Mouse (Mus musculus) embryonic facial prominence, embryonic 12.5 days (tissue): ENCODE data around the gene St7. TPM values are rescaled to one million over a fixed set of nuclear protein-coding genes. Genes with fewer than 3 reads are reported as not detected.
"Not testable (repeated sequence)": the region's sequence is repeated elsewhere in the genome, so short reads cannot be mapped to it uniquely, and the experiment has no call there.

Experiments
- ATAC-seq: fragments of 200-750 bp; cut with Nextera tagmentation; 2 replicates; pipeline ENCODE4 v1.8.0; 2017; ENCODE audit not compliant: insufficient number of reproducible peaks, insufficient read depth, low FRiP score, low TSS enrichment
- H3K27ac ChIP-seq: fragments of 300-500 bp; sonication (generic); 2 replicates; pipeline ENCODE4 v1.5.1; 2016; ENCODE audit warnings: mild to moderate bottlenecking
- H3K27me3 ChIP-seq: fragments of 300-500 bp; sonication (generic); 2 replicates; pipeline ENCODE4 v1.6.1; 2016; ENCODE audit warnings: mild to moderate bottlenecking, moderate library complexity
- H3K36me3 ChIP-seq: fragments of 300-500 bp; sonication (generic); 2 replicates; pipeline ENCODE4 v1.6.1; 2016; ENCODE audit warnings: mild to moderate bottlenecking
- H3K4me1 ChIP-seq: fragments of 300-500 bp; sonication (generic); 2 replicates; pipeline ENCODE4 v1.6.1; 2016
- H3K4me2 ChIP-seq: fragments of 300-500 bp; sonication (generic); replicated peaks from 2 replicates; pipeline ENCODE4 v1.6.1; 2016; ENCODE audit warnings: mild to moderate bottlenecking, moderate library complexity
- H3K4me3 ChIP-seq: fragments of 300-500 bp; sonication (generic); 2 replicates; pipeline ENCODE4 v1.5.1; 2016; ENCODE audit warnings: mild to moderate bottlenecking
- H3K9ac ChIP-seq: fragments of 300-500 bp; sonication (generic); 2 replicates; pipeline ENCODE4 v1.6.1; 2016; ENCODE audit warnings: mild to moderate bottlenecking, moderate library complexity
- H3K9me3 ChIP-seq: fragments of 300-500 bp; sonication (generic); 2 replicates; pipeline ENCODE4 v1.6.1; 2016; ENCODE audit warnings: mild to moderate bottlenecking, moderate library complexity
- WGBS: fragments of 180-500 bp; shearing (Covaris S2); methylation state at CpG from one replicate; pipeline ENCODE4 v1.1.7; 2016; 5-methylcytosine and 5-hydroxymethylcytosine counted together
- polyA plus RNA-seq: library from polyadenylated mRNA; unstranded; fragments of >200 nt; fragmentation: Nextera tagmentation; extraction: Ambion mirVana; gene quantifications from 2 replicates; pipeline ENCODE4 v1.2.1, GENCODE M21; 2016

The St7 gene
- polyA plus RNA-seq, 1 experiment from 2014 or later = 31.3 TPM

DNA sequence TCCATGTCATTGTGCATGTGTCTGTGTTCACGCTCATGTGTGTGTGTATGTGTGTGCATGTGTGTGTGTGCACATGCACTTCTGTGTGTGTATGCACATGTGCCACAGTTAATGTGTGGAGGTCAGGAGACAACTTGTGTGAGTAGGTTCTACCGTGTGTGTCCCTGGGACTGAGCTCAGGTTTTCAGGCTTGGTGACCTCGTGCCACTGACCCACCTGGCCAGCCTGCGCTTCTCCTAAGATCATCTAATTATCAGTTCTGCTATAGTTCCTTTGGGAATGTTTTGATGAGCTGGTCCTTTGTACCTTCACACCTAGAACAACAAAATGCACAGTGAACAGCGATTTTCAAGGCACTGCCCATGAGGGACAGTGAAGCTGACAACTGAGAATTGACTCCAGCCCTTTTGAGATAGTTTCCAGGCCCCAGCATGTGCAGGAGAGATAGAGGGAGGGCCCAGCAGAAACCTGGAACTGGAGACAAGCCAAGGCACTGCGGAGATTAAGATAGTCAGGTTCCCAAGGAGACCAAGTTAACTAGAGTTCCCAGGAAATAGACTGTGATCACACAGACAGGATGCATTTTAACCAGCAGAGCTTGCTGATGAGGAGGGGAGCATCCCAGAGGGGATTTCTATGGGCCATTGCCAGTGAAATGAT is 12.3 kb upstream of the St7 start:
- Histone ChIP-seq H3K9me3 (0 out of 2 replicates have a peak, but pooled peaks cover 5% of the 10 kb centered on the region), H3K27ac (no peak overlapping the region), H3K4me3 (no peak overlapping the region), H3K4me2 (no peak overlapping the region), H3K4me1 (no peaks in the 10 kb centered on the region), H3K36me3 (no peaks in the 10 kb centered on the region), H3K27me3 (no peaks in the 10 kb centered on the region), H3K9ac (no peak overlapping the region)
- 74% methylated on average over 6 of the region's 6 CpGs for WGBS
- ATAC-seq = no peak

DNA sequence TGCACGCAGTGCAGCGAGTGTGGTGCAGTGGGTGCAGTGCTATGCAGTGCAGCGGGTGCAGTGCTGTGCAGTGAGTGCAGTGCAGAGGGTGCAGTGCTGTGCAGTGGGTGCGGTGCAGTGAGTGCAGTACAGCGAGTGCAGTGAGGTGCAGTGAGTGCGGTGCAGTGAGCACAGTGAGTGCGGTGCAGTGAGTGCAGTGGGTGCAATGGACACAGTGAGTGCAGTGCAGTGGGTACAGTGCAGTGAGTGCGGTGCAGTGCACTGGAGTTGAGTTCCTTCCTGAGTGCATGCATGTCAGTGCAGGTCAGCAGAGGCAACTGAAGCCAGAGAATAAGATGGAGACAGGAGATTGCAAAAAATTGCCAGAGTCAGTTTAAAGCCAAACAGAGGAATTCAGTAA is 10.9 kb upstream of the St7 start:
- Histone ChIP-seq H3K4me1 (no peaks in the 10 kb centered on the region), H3K36me3 (no peaks in the 10 kb centered on the region), H3K27me3 (no peaks in the 10 kb centered on the region), H3K27ac (no peak overlapping the region), H3K9ac (no peak overlapping the region), H3K4me2 (no peak overlapping the region), H3K4me3 (no peak overlapping the region), H3K9me3 (0 out of 2 replicates have a peak, but pooled peaks cover 5% of the 10 kb centered on the region)
- peak; percentile 62; the same call in 1 of the 2 replicates for ATAC-seq
- 95% methylated on average over 8 of the region's 8 CpGs for WGBS

DNA sequence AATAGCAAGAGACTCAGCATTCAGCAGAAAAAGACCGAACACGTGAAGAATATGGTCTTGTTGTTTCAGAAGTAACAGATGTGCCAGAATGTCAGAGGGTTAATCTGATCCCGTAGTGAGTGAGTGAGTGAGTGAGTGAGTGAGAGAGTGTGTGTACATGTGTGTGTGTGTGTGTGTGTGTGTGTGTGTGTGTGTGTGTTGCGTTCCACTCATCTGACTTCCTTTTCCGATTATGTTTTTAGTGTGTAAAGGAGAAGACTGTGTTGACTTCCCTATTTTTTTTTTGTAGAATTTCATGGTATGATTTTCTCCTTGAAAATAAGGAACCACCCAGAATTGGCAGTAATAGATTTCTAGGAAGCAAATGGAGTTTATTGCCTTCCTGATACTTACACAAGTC is 4.1 kb upstream of the St7 start:
- Histone ChIP-seq H3K9me3 (no peaks in the 10 kb centered on the region), H3K4me1 (no peaks in the 10 kb centered on the region), H3K27me3 (no peaks in the 10 kb centered on the region), H3K9ac (no peak overlapping the region), H3K27ac (no peak overlapping the region), H3K36me3 (no peaks in the 10 kb centered on the region), H3K4me2 (no peak overlapping the region), H3K4me3 (no peak overlapping the region)
- 77% methylated on average over 5 of the region's 5 CpGs for WGBS
- ATAC-seq = no peak

DNA sequence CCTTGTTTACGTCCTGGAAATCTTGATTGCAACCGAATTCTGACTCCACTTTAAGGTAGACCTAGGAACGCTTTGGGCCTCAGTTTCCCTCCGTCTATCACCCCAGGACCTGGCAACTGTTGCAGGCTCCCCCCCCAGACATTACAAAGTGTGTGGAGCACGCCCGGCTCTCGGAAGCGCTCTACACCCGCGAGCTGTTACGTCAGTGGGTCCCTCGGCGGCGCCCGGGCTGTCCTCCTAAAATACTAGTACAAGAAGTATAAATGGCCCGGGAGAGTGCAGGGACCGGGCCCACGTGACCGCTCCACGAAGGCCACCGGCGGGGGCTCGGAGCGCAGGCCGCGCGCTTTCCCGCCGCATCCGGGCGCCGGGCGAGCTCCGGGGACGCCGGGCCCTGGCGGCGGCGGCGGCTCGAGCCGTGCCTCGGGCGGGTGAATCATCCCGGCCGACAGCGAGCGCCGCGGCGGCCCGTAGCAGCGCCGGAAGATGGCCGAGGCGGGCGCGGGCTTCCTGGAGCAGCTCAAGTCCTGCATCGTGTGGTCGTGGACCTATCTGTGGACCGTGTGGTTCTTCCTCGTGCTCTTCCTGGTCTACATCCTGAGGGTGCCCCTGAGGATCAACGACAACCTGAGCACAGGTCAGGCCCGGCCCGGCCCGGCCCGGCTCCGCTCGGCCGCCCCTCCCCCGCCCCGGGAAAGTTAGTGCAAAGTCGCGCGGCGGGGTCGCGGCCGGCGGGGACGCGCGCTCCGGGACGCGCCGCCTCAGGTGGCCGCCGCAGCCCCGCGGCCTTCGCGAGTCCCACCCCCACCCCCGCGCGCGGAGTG is 1.2 kb downstream of the St7 start:
- under 1% methylated on average over 84 of the region's 97 CpGs for WGBS
- 0 out of 2 replicates have a peak, but pooled peaks cover 5% of the 10 kb centered on the region for H3K36me3 ChIP-seq
- peak overlapping the region; percentile 90 for H3K27ac ChIP-seq
- H3K9ac ChIP-seq = peak overlapping the region; percentile 77
- no peaks in the 10 kb centered on the region for H3K9me3 ChIP-seq
- H3K27me3 ChIP-seq = no peaks in the 10 kb centered on the region
- no peaks in the 10 kb centered on the region for H3K4me1 ChIP-seq
- H3K4me3 ChIP-seq = peak overlapping the region; percentile 53
- ATAC-seq = peak; percentile 81
- peak overlapping the region; percentile 61 for H3K4me2 ChIP-seq

DNA sequence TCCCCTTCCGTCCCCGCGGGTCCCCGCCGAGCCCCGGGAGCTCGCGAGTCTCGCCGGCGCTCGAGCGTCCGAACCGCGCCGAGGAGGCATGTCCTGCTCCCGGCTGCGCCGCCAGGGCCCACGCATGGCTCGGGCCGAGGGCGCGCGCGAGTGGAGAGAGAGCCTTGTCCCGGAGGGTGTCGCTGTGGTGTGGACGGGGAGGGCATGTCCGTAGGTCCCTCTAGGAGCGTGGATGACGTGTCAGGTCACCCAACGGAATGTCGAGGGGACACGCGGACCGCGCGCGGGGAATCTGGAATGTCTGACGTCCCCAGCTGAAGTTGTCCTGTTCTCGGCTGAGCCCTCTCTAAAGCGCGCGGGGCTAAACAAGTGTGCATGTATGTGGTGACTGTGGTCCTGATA is 1.8 kb downstream of the St7 start:
- peak; percentile 82 for ATAC-seq
- WGBS = under 1% methylated on average over 45 of the region's 46 CpGs

DNA sequence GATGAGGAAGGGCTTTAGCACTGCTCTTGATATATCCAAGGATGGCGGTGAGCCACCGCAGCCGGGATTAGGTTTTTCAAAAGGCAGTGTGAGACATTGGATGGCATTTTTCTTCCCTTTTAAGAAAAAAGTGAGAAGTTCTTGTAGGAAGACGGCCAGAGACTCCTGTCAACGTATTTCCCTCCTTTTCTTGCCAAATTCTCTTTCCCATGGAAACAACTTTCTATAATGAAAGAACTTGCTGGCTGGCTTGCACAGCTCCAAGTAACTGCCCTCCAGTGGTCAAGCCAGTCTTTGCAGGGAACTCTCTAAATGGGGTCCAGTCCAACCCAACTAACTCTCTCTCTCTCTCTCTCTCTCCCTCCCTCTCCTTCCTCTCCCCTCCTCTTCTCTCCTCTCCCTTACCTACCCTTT is 3.6 kb downstream of the St7 start:
- peaks cover 8% of the 10 kb centered on the region; the same call in 1 of the 2 replicates for H3K4me1 ChIP-seq
- no peak overlapping the region for H3K4me2 ChIP-seq
- no peaks in the 10 kb centered on the region for H3K27me3 ChIP-seq
- no peaks in the 10 kb centered on the region for H3K9me3 ChIP-seq
- H3K9ac ChIP-seq = no peak overlapping the region
- 60% methylated on average over 5 of the region's 5 CpGs for WGBS
- no peak overlapping the region for H3K4me3 ChIP-seq
- H3K27ac ChIP-seq = no peak overlapping the region
- no peak for ATAC-seq
- 0 out of 2 replicates have a peak, but pooled peaks cover 5% of the 10 kb centered on the region for H3K36me3 ChIP-seq

More for the DNA sequence above, 1.8 kb downstream of the St7 start:
- peak overlapping the region; percentile 77 for H3K9ac ChIP-seq
- H3K27me3 ChIP-seq = no peaks in the 10 kb centered on the region
- H3K4me1 ChIP-seq = no peaks in the 10 kb centered on the region
- 0 out of 2 replicates have a peak, but pooled peaks cover 5% of the 10 kb centered on the region for H3K36me3 ChIP-seq
- peak overlapping the region; percentile 53 for H3K4me3 ChIP-seq
- no peaks in the 10 kb centered on the region for H3K9me3 ChIP-seq
- peak overlapping the region; percentile 90 for H3K27ac ChIP-seq
- peak overlapping the region; percentile 61 for H3K4me2 ChIP-seq

DNA sequence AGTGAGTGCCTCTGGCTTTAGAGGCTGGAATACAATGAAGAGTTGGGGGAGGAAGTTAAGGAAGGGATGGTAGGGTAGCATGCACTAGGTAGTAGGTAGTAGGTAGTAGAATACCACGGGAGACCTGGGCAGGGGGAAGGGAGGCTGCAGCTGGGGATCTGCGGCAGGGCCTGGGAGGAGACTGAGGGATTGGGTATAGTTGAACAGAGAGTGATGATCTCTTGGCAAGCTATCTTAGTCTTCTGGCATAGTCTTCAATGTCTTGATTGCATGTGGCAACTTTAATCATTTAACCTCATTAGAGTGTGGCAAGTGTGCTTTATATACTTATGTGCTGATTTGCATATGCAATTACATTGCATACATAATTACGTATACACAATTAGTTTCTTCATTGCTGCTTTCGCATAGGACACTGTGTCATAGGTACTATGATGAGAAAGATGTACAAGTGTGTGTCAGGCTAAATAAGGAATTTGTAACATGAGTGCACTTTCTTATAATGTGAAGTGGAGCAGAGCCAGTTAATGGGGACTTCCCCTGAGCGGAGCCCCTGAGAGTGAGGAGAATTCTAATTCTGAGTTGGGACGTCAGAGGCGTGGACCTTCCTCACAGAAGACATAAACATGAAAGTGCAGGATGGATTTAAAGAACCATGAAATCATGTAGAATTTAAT is 8.3 kb downstream of the St7 start:
- 0 out of 2 replicates have a peak, but pooled peaks cover 5% of the 10 kb centered on the region for H3K36me3 ChIP-seq
- peaks cover 8% of the 10 kb centered on the region; the same call in 1 of the 2 replicates for H3K4me1 ChIP-seq
- ATAC-seq = no peak
- no peak overlapping the region for H3K27ac ChIP-seq
- H3K27me3 ChIP-seq = no peaks in the 10 kb centered on the region
- H3K9me3 ChIP-seq = no peaks in the 10 kb centered on the region
- 64% methylated on average over 7 of the region's 7 CpGs for WGBS
- no peak overlapping the region for H3K4me2 ChIP-seq
- H3K9ac ChIP-seq = no peak overlapping the region
- H3K4me3 ChIP-seq = no peak overlapping the region

DNA sequence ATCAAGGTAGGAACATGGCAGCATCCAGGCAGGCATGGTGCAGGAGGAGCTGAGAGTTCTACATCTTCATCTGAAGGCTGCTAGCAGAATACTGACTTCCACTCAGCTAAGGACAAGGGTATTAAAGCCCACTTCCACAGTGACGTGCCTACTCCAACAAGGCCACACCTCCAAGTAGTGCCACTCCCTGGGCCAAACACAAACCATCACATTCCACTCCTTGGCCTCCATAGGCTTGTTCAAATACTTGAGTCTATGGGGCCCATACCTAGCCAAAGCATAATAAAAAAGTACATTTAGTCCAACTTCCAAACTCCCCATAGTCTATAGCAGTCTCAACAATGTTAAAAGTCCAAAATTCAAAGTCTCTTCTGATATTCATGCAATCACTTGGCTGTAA is 11.3 kb downstream of the St7 start:
- not testable (repeated sequence) for H3K36me3 ChIP-seq, H3K27ac ChIP-seq, H3K9ac ChIP-seq, H3K9me3 ChIP-seq, H3K4me3 ChIP-seq, ATAC-seq, H3K4me2 ChIP-seq, H3K4me1 ChIP-seq, H3K27me3 ChIP-seq
- 82% methylated on average over 1 of the region's 1 CpGs for WGBS

DNA sequence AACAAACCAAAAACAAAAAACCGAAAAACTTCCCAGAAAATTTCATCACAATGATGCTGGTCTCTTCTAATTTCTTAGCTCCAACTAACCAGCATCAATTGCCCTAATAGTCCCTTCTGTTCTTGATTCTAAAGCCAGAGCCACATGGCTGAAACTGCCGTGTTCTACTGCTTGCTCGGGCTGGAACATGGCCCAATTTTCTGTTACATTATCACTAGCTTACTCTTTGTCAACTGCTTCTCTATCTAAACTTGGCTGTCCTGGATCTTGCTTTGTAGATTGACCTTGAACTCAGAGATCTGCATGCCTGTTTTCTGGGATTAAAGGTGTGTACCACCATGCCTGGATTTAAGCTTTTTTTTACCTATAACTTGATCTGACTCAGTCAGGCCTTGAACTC is 13.2 kb downstream of the St7 start:
- H3K9me3 ChIP-seq = no peaks in the 10 kb centered on the region
- no peak overlapping the region for H3K4me3 ChIP-seq
- H3K36me3 ChIP-seq = no peaks in the 10 kb centered on the region
- ATAC-seq = no peak
- WGBS = 86% methylated on average over 3 of the region's 3 CpGs
- H3K27me3 ChIP-seq = no peaks in the 10 kb centered on the region
- peaks cover 4% of the 10 kb centered on the region; the same call in 1 of the 2 replicates for H3K4me1 ChIP-seq
- no peak overlapping the region for H3K9ac ChIP-seq
- H3K27ac ChIP-seq = no peak overlapping the region
- H3K4me2 ChIP-seq = no peak overlapping the region

DNA sequence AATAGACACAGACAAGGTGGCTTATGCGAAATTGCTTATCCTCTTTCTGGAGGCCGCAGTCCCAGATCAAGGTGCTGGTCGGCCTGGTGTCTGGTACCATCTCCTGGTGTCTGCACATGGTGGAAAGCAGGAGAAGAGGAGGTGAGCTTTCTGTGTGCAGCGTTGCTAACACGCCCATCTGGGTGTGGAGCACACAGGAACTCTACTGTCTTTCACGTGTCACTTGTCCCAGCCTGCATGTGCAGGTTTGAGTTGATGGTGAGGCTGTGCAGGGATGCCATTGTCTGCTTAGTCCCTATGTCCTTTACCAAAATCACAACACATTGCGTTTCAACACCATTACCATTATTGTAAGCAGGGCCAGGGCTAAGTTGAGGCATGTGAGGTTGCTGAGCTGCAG is 26.2 kb downstream of the St7 start:
- H3K4me1 ChIP-seq = 0 out of 2 replicates have a peak, but pooled peaks cover 6% of the 10 kb centered on the region
- H3K9me3 ChIP-seq = no peaks in the 10 kb centered on the region
- 94% methylated on average over 7 of the region's 7 CpGs for WGBS
- no peak overlapping the region for H3K4me3 ChIP-seq
- no peak overlapping the region for H3K9ac ChIP-seq
- H3K4me2 ChIP-seq = no peak overlapping the region
- no peak for ATAC-seq
- H3K27ac ChIP-seq = no peak overlapping the region
- no peaks in the 10 kb centered on the region for H3K36me3 ChIP-seq
- H3K27me3 ChIP-seq = no peaks in the 10 kb centered on the region

DNA sequence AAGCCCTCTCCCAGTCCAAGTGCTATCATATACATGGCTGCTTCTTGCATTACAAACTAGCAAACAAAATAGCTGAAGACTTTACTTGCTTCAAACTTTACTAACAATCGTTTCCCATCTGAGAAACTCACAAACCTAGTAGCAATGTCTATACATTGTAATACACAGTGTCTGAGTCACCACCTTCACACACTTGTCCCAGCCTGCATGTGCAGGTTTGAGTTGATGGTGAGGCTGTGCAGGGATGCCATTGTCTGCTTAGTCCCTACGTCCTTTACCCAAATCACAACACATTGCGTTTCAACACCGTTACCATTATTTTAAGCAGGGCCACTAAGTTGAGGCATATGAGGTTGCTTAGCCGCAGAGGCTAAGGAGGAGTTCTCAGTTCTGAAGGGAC is 26.7 kb downstream of the St7 start:
- no peaks in the 10 kb centered on the region for H3K36me3 ChIP-seq
- 0 out of 2 replicates have a peak, but pooled peaks cover 6% of the 10 kb centered on the region for H3K4me1 ChIP-seq
- no peak overlapping the region for H3K27ac ChIP-seq
- H3K9ac ChIP-seq = no peak overlapping the region
- no peak for ATAC-seq
- no peak overlapping the region for H3K4me3 ChIP-seq
- no peaks in the 10 kb centered on the region for H3K27me3 ChIP-seq
- no peak overlapping the region for H3K4me2 ChIP-seq
- 86% methylated on average over 5 of the region's 5 CpGs for WGBS
- H3K9me3 ChIP-seq = no peaks in the 10 kb centered on the region
